Mouse (Mus musculus) thymus, postnatal 14 days (tissue): ENCODE measurements at regions not wholly inside any gene's neighbourhood (a gene's known extent, or its start where the extent isn't known, plus 50 kb on each side); places are given as distances from the start of the nearest gene placed in this dataset.

Experiments used
- DNase-seq: peaks from one replicate; pipeline ENCODE4 v3.0.0; 2021

GRCm38 (mm10) chr4:127619870-127620269 is 261.9 kb upstream of the Gjb5 start:
- no peak for DNase-seq

DNA sequence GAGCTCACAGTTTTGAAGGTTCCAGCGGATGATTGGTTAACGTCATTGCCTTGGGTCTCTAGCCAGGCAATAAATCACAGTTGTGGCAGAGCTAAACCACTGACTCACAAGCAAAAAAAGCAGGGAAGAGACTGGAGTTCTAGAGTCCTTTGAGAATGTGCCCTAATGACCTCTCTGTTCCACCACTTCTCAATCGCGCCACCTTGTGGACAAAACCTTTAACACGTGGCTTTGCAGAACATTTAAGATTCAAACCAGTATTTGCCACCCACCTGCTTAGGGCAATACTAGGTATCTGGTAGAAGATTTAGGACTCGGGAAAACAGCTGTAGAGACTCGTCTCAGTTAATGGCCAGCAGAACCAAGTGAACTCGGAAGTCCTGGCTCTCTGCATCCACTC is 254.8 kb upstream of the Gjb5 start:
- DNase-seq = peak; percentile 6

DNA sequence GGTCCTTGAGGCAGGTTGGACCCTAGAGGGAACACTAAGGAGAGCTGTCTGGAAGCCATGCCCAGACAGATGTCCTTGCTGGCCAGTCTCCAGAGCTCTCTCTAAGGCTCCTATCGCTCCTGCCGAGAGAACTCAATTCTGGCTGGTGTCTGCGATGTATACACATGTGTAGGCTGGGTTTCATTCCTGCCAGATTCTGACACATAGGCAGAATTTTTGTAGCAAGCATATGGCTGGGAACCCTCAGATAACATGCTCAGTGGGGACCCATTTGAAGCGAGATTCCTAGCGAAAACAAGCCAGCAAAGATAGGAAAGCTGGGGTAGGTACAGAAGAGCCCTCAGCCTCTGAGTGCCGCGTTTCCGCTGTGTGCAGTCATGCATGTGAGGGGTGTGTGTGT is 242.9 kb upstream of the Gjb5 start:
- DNase-seq = no peak

GRCm38 (mm10) chr4:127598610-127599009 is 240.6 kb upstream of the Gjb5 start:
- DNase-seq = no peak

DNA sequence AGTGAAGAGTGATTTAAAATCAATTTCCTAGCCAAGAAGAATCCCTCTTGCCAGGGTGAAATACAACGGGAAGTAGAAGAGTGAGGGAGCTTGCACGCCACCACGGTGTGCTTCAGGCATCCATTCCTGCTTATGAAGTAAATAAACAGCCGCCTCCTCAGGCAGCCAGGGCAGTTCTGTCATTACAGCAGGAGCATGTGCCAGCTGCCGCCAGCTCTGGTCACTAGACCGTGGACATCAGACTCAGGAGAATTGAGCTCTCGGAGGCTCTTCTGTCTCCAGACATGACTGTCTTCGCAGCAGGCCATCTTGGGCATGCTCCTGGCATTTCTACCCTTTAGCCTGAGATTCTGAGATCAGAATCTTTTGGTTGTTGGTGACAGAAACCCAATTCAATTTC is 236.1 kb upstream of the Gjb5 start:
- DNase-seq = no peak

- no peak for DNase-seq
Observed at GRCm38 (mm10) chr4:127591540-127591939, 233.6 kb upstream of the Gjb5 start.

DNA sequence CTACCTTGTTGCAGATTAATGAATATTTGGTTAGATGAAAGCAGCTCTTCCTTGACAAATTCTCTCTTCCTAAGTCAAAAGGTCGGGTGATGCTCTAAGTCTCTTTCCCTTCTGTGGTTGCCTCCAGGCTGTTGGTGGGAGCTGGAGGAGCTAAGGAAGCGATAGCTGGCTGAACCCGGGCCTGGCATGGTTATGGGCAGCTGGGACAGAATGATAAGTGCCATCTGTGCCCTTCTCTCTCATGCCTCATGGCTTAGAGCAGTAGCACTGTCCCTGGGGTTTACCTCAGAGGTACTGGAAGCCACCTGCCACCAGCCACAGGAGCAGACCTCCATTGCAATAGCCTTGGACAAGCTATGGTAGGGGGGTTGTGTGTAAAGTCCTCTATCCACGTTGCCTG is 228.8 kb upstream of the Gjb5 start:
- no peak for DNase-seq

- no peak for DNase-seq
Observed at GRCm38 (mm10) chr4:127576521-127576920, 218.5 kb upstream of the Gjb5 start.

DNA sequence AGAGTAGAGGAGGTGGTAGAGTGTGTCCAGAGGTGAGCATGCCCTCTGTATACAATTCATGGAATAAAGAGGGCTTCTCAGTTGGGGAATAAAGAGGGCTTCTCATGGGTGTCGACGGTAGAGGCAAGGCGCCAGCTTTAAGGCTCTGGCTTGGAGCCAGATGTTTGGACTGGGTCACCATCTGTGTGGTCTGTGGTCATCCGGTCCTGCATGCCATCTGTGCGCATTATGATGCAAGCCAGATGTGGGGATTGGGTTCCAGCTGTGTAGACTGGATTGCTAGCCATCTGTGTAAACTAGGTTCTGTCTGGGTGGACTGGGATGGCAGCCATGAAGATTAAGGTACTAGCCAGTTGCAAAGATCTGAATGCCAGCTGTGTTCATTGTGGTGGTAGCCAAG is 204.6 kb upstream of the Gjb5 start:
- DNase-seq = no peak

DNA sequence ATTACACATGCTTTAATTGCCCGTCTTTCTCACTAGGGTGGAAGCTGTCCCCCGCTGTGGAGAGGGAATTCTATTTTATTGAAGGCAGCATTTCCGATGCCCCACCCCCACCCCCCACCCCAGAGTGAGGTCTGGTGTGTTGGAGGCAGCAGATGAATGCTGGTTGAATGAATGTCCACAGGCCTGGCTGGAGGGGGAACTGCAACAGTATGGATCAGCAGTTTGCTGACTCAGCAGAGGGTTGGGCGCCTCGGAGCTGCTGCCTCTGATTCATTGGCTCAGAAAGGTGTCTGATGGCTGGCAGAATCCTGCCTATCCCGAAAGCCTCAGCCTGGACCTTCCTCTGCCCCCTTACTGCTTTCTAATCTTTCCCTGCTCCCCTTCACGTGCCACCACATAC is 200.6 kb upstream of the Gjb5 start:
- no peak for DNase-seq

DNA sequence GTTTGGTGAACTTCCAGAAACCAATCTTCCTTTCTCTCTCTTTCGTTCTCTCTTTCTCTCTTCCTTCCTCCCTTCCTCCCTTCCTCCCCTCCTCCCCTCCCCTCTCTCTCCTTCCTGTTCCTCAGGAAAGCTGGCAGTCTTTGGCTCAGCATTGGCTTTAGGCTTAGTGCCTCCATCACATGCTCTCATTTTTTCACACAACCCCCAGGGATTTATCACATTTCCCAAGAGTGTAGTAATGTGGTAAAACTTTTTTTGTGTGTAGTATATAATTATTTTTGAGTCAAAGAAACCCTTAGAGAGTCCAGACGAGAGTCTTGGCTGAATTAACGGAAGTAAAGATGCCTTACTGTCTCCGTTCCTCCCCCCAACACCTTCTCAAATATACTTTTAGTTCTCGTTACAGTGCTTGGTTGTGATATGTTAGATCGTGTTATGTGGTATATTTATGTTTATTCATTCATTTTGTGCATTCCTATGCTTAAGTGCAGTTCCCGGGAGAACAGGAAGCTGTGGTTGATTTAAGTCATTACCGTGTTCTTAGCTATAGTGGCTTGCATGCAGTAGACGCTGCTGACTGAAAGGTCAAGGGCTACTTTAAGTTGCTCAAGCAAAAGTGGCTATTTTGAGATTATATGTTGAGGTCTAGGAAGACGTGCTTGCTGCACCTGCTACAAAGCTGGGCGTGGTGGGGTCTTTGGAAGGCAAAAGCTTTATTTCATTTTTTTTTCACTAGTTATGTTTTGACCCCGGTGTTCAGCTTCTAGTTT is 194.7 kb upstream of the Gjb5 start:
- DNase-seq = no peak

DNA sequence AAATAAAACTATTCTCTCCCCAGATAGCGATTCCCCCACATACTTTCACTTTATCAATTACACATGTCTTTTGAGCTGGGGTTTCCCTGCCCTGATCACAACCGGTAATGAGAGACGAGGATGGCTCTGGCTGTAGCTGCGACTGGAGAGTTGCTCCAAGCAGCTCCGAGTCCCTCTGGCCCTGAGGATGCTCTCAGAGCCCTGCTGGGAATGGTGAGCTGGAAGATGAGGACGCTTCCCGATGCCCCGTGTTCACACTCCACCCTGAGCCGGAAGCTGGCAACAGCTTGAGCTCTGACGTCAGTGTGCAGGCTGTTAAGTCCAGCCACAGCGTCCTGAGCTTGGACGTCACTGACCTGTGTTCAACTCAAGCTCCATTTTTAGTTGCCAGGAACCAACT is 191.6 kb upstream of the Gjb5 start:
- DNase-seq = no peak

GRCm38 (mm10) chr4:127549018-127549417 is 191.0 kb upstream of the Gjb5 start:
- no peak for DNase-seq

- DNase-seq = no peak
Observed at GRCm38 (mm10) chr4:127545106-127545505, 187.1 kb upstream of the Gjb5 start.

- no peak for DNase-seq
Observed at GRCm38 (mm10) chr4:127543276-127543675, 185.3 kb upstream of the Gjb5 start.

DNA sequence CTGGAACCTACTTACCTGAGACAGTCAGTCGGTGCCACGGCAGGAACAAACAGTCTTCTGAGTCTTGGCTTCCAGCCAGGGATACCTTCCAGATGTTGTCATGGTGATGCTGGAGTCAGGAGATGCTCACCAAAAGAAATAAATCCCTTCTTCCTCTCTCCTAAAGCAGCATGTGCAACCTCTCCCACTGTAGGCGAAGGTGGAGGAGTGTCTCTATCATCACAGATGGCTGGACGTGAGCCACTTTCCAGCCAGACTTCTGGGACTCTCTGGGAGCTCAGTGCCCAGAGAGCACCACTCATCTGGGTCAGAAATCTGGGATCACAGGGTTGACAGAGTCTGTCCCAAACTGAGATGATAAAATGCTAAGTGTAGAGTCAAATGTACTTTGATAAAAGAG is 184.8 kb upstream of the Gjb5 start:
- DNase-seq = no peak

- DNase-seq = no peak
Observed at GRCm38 (mm10) chr4:127536952-127537351, 179.0 kb upstream of the Gjb5 start.

DNA sequence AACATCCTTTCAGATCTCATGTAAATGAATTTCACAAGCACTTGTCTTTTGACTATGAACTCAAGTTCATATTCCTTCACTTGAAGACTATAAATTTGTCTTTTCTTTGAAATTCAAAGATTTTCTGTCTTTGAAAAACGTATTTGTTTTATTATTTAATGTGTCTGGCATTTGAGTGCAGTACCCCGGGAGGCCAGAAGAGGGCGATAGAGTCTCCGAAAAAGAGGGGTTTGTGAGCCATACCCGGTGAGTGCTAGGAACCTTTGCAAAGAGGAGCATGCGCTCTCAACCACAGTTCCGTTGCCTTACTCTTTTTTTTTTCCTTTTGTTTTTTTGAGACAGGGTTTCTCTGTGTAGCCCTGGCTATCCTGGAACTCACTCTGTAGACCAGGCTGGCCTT is 177.6 kb upstream of the Gjb5 start:
- no peak for DNase-seq

DNA sequence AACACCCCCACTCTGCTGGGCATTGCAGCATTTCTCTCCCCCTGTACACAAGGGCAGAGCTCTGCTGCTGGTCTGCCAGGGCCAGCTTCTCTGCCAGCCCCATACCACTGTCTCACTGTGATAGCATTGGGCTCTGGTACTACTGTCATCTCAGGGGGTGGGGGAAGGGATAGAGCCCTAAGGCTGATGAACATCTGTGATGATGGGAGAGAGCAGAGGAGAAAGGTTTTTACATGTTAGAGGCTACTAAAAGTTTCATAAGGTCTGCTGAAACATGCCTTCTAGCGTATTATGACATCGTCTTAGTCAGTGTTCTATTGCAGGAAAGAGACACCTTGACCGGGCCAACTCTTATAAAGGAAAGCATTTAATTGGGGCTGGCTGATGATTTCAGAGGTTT is 176.4 kb upstream of the Gjb5 start:
- no peak for DNase-seq

- no peak for DNase-seq
Observed at GRCm38 (mm10) chr4:127533726-127534125, 175.7 kb upstream of the Gjb5 start.

- DNase-seq = no peak
Observed at GRCm38 (mm10) chr4:127530779-127531178, 172.8 kb upstream of the Gjb5 start.

DNA sequence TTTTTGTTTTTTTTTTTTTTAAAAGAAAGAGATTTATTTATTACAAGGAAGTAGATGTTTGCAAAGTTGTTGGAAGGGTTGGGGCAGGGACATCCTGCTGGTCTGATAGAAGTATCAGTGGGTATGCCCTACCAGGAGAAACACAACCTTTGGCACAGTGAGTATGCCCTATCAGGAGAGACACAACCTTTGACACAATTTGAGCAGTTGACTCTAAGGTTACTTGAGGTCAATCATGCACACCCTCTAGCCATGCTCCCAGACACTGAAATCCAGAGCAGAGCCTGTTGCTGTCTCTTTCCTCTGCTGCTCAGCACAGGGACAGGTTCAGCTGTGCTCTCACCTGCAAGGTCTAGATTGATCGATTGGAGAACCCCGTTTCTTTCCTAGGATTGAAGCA is 164.2 kb upstream of the Gjb5 start:
- no peak for DNase-seq

- peak; percentile 7 for DNase-seq
Observed at GRCm38 (mm10) chr4:127517978-127518377, 160.0 kb upstream of the Gjb5 start.

- no peak for DNase-seq
Observed at GRCm38 (mm10) chr4:127517539-127517938, 159.6 kb upstream of the Gjb5 start.

- no peak for DNase-seq
Observed at GRCm38 (mm10) chr4:127509936-127510335, 152.0 kb upstream of the Gjb5 start.
